Mouse (Mus musculus): ENCODE measurements around the gene Gm20708.
"Not testable (repeated sequence)": the region's sequence is repeated elsewhere in the genome, so short reads cannot be mapped to it uniquely, and the experiment has no call there.

The Gm20708 gene

DNA sequence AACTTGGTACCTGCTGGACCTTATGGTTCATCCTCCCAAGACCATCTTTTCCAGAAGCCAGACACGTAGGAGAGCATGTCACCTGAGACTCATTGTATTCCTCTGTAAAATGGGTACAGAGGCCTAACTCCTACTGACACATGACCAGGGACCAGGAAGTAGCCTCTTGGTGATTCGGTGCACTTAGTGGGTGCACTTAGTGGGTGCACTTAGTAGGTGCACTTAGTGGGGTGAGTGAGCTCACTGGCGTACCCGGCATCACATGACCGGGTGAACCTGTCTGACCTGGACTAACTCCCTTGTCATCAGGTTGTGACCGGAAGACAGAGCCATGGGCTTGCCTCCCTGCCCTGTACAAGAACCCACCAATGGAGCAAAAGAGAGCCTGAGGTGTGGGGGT is 2.7 kb upstream of the Gm20708 start:
- no peak for DNase-seq (ENCODE audit: extremely low read depth, insufficient read length, low spot score)

DNA sequence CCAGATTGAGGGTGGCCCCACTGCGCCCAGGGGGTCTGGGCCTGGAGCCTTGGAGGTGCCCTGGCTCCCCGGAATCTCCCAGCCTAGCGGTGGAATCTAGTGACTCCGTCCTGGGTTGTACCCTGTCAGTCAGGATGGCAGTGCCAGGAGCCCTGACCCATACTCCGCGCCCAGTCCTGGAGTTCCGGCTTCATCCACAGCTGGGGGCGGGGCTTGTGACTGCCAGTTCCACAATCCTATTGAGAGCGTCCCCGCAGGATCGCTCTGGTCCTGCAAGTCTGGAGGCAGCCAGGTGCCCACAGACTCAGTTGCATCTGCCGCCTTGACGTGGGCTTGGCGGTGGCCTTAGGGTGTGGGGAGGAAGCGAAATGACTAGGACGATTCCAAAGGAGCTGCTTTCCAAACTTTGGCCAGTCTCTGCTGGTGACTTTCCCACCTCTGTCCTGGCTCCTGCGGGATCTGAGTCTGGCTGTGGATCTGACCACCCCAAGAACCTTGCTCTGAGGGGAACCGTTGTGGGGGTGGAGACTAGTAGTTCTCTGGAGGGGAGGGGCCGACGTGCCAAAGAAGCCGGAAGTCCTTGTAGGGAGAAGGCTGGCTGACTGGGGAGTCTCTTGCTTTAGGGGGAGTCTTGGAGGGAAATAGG is 1.1 kb downstream of the Gm20708 start:
- DNase-seq (ENCODE audit: extremely low read depth, insufficient read length, low spot score) = peak; percentile 93

DNA sequence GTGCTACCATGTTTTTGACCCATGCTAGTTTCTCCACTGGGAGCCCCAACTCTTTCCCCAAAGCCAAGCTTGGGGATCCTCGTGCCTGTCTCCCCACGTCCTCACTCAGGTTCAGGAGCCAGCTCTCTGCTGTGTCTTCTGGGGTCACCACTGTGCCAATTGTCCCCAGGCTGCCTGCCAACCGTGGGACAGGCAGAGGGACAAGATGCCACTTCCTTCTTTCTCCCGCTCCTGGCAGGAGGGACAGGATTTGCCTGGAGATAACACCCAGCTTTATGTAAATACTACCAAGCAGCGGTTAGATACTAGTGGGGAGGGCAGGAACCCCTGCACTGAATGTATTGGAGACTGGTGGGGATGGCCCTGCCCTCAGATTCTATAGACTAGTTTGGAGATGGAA is 4.4 kb downstream of the Gm20708 start:
- no peak for DNase-seq (ENCODE audit: extremely low read depth, insufficient read length, low spot score)

DNA sequence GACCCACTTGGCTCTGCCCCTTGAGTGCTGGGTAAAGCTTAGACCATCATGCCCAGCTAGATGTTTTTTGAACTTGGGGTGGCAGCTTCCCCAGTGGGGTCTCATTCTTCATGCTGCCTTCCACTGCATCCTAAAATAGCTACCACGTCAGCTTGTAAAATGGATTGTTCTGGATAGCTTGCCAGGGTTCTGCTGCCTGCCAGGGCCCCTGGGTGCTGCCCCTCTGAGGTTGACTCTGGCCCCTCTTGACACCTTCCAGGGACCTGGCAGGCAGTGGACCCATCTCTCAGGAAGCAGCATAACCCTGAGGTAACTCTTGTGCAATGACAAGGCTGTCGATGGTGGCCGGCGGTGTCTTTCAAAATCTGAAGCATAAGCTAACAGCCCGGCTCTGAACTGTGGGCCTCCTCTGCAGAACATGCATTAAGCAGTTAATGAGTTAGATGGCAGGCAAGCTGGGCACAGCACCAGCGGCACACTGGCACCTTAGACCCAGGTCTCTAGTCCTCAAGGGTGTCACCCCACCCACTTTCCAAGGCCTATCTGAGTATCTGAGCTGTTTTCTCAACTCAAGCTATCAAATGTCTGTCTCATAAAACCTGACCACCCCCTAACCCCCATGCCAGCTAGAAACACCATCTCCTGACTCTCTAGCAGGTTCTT is 5.4 kb downstream of the Gm20708 start:
- no peak for DNase-seq (ENCODE audit: extremely low read depth, insufficient read length, low spot score)

DNA sequence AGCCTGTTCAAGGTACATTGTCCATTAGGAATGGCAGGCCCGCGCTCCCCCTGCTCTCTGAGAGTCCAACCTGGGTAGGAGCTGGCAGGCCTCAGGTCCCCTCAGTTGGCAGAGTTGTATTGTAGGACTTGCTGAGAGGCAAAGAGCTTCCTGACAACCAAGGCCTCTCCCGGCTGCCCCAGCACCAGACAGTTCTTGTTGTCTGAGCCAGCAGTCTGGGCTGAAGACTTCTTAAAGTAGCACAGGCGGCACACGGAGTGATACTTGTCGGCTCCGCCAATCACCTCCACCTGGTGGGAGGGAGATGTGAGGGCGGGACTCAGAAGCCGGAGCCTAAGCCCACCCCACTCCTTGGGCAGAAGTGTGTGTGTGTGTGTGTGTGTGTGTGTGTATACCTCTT is 6.4 kb downstream of the Gm20708 start:
- not testable (repeated sequence) for DNase-seq (ENCODE audit: extremely low read depth, insufficient read length, low spot score)

DNA sequence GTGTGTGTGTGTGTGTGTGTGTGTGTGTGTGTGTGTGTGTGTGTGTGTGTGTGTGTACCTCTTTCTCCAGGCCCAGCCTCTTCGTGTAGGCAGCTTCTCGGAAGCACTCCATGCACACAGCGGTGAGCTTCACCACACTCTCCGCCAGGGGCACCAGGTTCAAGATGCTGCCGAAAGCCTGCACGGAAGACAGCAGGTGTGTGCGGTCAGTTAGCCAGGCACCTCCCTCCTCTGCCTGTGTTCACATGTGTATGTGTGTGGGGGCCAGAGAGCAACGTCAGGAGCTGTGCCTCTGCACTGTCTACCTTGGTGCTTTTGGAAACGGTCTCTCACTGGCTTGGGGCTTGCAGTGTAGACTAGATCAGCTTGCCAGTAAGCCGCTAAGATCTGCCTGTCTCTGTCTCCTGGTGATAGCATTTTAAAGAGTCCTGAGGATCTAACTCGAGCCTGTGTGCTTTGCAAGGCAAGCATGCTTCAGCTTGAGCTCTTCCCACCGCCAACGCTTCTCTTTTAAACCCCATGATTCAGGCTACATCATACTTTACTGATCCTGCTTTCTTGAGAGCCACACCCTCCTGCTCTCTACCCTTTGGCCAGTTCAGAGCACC is 7.0 kb downstream of the Gm20708 start:
- no peak for DNase-seq (ENCODE audit: extremely low read depth, insufficient read length, low spot score)

DNA sequence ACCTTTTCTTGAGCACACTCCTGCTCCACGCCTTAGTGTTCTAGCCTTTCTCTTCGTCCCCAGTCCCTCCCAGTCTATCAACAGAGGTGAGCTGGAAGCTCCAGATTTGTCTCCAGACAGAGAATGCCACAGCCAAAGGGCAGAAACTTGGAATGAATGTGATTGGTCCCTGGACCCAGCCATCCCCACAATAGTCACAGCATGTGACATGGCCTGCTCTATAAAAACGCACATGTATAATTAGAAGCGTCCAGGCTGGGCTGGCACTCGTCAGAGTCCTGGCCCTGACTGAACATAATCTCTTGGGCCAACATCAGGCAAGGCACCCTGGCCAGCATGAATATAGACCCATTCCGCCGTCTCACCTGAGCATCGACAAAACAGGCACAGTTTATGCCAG is 9.6 kb downstream of the Gm20708 start:
- DNase-seq (ENCODE audit: extremely low read depth, insufficient read length, low spot score) = no peak

DNA sequence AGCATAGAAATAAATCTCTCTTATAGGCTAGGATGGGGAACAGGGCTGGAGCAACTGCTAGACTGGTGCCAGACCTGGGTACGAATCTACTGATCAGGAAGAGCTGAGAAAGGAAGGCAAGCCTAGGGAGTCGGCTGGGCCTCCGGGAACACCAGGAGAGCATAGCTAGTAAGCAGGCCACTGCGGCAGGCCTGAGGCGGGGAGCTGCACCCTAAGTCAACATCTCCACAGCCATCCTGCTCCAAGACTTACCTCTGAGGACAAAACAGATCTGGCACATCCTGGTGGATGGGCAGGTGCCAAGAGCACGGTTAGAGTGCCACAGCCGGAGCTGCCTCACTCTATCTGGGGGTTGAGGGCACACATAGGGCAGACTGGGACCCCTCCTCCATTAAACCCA is 10.7 kb downstream of the Gm20708 start:
- DNase-seq (ENCODE audit: extremely low read depth, insufficient read length, low spot score) = no peak

DNA sequence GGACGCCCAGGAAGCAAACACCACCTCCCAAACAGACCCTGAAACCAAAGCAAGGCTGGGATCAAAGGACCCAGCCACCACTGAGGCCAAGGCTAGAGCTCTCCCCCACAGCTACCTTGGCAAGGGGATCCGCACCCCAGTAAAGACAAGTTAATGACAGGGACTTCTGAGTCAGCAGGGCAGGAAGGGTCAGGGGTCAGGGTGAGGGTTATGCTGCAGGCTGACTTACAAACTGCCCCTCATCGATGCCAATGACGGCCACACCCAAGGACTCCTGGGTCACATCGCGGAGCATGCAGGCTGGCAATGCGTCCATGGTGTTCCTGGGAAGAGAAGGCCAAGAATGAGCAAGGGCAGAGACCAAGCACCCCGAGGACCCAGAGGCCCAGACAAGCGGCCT is 12.4 kb downstream of the Gm20708 start:
- DNase-seq (ENCODE audit: extremely low read depth, insufficient read length, low spot score) = no peak

DNA sequence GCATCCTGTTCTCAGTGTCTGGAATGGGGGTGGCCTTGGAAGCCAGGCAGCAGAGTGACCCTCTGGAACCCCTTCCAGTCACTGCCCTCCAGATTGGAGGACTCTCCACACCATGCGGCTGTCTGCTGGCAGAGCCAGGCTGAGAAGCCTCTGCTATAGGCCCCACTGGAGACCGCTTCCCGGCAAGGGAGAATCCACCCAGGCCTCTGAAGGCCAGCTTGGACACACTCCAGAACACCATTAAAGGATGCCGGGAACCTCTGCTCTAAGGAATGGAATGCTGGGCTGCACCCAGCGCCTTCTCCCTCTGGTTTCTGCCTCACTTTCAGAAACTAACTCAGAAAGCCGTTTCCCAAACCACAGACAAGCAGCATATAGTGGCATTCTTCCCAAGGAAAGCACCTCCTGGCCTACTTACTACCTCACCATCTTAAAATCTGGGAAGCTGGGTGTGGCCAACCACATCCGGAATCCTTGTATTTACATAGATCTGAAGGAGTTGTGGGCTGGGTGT is 13.3 kb downstream of the Gm20708 start:
- peak; percentile 79 for DNase-seq (ENCODE audit: extremely low read depth, insufficient read length, low spot score)

DNA sequence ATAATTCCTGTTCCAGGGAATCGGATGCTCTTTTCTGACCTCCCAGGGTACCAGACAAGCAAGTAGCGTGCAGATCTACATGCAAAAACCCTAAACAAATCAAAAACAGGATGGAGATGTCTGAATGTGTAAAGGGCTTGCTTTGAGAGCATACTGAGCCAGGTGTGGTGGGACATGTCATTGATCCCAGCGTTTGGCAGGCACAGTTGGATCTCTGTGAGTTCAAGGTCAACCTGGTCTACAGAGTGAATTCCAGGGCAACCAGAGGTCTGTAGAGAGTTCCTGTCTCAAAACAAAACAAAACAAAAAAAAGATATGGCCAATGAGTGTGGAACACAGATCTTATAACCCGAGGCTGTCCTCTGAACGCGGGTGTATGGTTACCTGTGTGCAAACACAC is 13.9 kb downstream of the Gm20708 start:
- no peak for DNase-seq (ENCODE audit: extremely low read depth, insufficient read length, low spot score)

DNA sequence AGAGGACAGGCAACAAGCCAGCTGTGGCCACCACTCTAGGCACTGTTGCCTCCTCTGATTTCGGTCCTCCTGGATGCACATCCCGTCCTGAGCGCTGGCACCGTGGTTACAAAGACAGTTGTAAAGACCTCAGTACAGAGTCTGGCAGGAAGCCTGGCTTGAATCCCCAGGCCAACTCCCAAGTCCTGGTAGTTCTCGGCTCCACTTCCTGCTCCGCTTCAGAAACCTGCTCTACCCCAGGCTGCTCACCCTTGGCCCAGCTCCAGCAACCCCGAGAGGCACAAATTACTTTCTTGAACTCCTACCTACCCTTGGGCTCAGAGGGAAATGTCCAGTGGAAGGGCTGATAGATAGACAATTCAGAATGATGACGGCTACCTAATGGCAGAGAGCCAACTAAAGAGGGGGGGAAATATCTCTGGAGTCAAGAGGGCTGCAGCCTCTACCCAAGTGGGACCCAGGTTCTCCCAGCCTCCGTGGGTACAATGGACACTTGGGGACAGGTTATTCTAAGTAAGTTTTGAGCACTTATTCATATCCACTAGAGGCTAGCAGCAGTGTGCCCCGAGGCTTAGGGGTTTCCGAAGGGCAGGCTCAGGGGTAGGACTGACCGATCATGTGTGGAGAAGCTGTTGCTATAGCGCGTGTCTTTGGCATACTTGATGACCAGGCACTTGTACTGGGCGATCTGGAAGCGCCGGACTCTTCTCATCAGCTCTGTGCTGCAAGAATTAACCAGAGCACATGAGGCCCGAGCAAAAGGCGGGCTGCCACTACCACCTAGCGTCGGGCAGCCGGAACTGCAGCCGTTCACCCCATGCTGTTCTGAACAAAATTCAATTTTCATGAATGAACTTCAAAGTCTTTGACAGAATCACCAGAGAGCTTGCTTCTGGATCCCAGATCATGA is 14.8 kb downstream of the Gm20708 start:
- DNase-seq (ENCODE audit: extremely low read depth, insufficient read length, low spot score) = peak; percentile 87

DNA sequence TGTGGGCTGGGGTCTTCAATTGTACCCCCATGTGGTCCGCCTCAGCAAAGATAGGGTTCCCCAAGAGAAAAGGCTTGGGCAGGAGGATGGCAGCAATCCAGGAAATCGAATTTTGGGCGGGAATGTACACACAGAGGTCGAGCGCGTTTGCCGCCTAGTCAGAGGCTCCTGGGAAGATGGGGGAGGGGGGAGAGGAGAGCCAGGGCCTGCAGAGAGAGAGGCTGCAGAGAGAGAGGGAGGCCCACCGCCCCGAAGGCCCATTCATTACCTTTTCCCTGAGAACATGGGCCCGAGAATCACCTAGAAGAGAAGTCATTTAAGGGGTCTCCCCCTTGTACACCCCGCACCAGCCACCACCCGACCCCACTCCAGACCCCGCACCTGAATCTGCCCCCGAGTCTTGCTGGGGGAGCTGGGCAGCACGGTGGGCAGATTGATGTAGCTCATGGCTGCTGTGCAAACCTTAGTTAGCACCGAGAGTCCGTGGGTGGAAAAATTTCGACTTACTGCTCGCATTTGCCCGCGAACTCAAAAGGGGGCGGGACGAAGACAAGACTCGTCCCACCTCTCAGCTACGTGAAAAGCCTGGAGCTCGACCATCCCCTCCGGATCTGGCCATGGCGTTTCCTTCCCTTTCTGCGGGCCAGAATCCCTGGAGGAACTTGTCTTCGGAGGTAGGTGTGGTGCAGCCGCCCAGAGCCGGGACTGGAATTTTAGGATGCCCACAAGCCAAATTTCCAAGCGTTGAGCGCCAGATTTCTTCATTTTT is 16.0 kb downstream of the Gm20708 start, which contains the start of the genes Afmid and Tk1:
Gene Afmid (plus strand): TSS at position 592 of the 769 bp plus-strand sequence.
Gene Tk1 (minus strand): TSS at position 760 of the 769 bp plus-strand sequence.
- DNase-seq (ENCODE audit: extremely low read depth, insufficient read length, low spot score) = peak; percentile 86

DNA sequence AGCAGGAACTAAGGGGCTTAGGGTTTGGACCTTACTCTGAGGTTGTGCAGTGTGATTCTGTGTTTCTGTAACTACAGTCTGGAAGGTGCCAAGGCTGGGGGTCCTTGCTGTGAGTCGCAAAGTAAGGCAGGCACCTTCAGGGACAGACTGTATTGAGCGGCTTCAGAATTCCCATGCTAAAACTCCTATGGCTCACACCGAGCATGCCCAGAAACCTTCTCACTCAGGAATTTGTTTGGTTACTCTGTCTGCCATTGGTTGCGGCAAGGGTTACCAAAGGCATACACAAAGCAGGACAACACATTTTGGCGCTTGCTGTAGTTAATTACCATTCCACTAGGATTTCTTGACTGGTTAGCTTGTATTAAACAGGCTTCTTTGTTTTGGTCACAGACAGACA is 16.7 kb downstream of the Gm20708 start:
- DNase-seq (ENCODE audit: extremely low read depth, insufficient read length, low spot score) = no peak

DNA sequence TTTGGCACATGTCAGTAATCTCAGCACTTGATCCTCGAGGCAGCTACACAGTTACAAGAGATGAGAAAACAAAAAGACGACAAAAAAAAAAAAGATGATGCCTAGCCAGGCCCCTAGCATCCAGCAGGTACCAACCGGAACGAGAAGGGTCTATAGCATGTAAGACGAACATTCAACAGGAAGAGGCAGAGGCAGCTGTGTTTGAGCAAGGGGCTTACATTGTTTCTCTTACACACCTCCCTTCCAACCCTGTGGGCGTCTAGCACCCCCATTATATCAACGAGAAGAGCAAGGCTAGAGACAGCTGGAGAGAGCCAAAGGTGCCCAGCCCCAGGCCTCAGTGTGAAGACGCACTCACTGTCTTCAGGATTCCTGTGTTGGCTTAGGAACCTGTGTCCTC is 17.4 kb downstream of the Gm20708 start:
- no peak for DNase-seq (ENCODE audit: extremely low read depth, insufficient read length, low spot score)

DNA sequence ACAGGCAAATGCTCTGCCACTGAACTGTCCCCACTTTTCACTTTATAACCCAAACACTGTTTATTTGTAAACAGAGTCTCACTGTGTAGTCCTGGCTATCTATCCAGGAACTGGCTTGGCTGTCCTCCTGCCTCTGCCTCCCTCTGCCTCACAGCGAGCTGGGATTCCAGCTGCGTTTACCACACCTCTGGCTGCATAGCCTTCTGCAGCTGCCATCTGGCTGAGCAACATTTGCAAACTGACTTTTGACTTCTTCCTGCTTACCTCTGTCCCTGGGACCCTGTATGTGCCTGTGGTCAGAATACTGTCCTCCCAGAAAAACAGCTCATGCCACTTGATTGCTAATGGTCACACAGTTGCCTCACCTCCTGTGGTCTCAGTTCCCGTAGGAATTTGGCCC is 17.9 kb downstream of the Gm20708 start:
- DNase-seq (ENCODE audit: extremely low read depth, insufficient read length, low spot score) = no peak

DNA sequence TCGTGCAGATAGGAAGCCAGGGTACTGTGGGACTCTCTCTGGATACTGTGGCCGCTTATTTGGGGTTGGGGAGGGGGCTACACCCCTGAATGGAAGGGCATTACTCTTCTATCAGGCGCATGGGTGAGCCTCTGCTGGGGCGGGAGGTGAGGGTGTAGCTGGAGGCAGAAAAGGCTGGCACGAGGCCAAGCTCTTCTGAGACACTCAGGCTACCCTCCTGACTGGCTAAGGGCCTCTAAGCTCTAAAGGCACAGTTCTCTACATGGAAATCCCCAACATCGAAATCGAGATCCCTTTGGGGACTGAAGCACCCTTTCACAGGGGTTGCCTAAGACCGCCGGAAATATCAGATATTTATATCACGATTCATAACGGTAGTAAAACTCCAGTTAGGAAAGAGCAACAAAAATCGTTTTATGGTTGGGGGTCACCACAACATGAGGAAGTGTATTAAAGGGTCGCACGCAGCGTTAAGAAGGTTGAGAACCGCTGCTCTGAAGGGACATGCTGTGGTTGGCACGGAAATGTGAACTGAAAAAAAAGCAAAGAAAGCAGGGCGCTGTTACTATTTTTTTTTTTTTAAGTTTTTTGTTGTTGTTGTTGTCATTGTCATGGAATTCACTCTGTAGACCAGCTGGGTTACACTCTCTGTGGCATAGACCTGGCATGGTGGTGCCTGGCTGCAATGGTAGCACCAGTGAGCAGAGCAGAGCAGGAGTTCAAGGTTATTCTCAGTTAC is 18.9 kb downstream of the Gm20708 start:
- peak; percentile 74 for DNase-seq (ENCODE audit: extremely low read depth, insufficient read length, low spot score)

DNA sequence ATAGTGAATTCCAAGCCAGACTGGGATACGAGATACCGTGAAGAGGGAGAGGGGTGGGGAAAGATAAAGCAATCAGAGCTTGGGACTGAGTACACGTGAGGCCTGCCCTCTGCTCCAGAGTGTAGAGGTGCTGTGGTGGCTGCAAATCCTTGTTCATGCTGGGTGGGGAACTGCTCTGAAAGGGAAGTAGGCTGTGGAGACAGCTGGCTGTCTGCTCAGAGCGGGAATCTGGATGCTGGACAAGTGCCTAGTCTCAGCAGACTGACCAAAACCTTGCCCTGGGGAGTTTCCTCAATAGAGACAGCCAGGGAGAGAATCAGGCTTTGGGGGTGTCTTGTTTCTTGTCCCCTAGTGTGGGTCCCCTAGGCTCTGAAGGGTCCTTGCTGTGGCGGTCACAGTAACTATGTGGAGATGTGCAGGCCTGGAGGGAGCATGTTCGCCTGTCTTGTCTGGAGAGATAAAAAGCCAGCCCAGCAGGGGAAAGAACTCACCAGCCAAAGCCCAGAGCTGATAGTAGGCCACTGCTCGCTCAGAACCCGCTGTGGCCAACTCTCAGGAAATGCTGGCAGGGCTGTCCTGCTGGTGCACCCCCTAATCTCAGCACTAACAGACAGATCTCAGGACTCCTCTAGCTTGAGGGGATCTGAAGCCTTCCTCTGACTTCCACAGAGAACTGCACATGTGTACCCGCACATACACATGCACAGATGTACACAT is 19.6 kb downstream of the Gm20708 start:
- DNase-seq (ENCODE audit: extremely low read depth, insufficient read length, low spot score) = no peak

Measured in 3134 (cell line).